Mouse (Mus musculus) kidney, postnatal 36 days (tissue): ENCODE data around the gene Tex14.
A peak's percentile ranks its signal among the peaks of the same experiment; 100 is the strongest.
"Not testable (repeated sequence)": the region's sequence is repeated elsewhere in the genome, so short reads cannot be mapped to it uniquely, and the experiment has no call there.

Source experiments
- DNase-seq, 2 experiments: peaks; one replicate each; pipeline ENCODE4 v3.0.0; 2021 to 2022; ENCODE audit warnings: mixed read lengths in 2 of 2

Tex14 gene

DNA sequence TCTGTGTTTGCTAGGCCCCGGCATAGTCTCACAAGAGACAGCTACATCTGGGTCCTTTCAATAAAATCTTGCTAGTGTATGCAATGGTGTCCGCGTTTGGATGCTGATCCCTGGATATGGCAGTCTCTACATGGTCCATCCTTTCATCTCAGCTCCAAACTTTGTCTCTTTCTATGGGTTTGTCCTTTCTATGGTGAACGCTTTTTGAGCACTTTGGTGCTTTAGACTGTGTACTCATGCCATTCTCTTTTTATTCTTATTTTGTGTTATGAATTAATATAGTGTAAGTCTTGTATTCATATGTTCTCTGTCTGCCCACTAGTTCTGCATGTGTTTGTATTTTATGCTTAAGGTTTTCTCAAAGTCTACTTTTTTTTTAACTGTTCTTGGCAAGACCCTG, 67.2 kb downstream of the Tex14 start:
- not testable (repeated sequence) for DNase-seq

DNA sequence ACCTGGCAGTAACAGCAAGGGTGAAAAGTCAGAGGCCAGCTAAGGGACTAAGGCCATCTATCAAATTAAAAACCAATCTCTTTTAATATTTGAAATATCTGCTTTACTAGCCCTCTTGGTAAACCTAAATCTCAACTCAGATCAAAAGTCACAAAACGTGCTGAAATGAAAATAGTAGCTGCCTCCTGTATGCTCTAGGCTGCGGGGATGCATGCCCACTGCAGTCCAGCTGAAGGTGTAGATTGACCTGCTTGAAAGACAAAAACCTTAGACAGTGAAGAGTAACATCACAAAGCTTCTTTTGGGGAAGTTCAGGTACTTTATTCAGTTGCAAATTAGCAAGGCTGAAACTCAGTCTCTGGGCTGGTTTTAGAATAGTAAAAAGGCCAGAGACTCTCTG, 74.3 kb downstream of the Tex14 start:
- not testable (repeated sequence) for DNase-seq

DNA sequence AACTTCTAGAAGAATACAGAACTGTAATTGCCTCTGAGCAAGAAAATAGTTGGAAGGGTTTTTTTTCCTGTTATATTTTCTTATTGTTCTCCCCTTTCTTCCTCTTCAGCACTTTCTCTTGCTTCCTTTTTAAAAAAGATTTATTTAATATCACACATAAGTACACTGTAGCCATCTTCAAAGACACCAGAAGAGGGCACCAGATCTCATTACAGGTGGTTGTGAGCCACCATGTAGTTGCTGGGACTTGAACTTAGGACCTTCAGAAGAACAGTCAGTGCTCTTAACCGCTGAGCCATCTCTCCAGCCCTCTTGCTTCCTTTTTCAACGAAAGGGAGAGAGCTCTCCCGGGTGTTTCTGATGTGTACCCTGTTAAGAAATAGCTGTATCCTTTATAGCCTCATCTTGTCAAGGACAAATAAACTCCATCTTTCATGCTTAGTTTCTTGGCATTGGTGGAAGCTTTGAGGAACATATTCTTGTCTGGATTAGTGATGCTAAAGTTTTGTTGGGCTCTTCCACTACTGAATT, 79.0 kb downstream of the Tex14 start:
- DNase-seq = no peak

DNA sequence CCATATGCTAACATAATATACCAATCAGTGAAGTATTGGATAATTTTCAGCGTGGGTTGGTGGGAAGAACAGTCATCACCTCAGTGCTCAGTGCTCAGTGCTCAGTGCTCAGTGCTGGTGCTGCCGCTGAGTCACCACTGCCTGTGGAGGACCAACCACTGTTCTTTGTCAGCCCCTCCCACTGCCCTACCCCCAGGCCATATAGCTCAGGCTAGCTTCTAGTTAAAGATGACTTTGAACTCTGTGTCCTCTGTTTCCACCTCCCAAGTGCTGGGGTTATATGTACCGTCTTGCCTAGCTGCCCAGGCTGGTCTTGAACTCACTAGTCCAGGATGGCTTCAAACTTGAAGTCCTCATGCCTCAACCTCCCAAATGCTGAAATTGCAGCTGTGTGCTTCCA, 84.1 kb downstream of the Tex14 start:
- DNase-seq = no peak

DNA sequence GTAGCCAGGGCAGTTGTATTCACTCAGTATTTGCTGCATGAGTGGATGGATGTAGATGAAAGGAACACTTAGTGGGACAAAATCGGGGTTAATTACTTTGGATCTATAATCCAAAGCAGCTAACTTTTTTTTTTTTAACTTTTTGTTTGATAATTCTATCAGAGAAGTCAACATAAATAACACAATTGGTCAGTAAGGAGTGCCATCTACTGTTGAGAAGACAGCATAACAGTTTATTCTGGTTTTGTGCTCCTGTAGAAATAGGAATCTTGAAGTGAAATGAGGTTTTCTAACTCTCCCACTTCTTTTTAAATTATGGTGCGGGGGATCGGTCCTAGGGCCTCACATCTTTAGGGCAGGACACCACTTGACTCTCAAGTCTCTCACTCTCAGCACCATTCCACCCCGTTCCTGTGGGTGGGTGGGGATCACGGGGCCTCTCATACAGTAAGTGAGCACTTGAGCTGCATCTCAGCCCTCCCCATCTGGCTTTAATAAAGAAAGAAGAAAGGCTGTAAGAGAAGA, 99.9 kb downstream of the Tex14 start:
- peak in 1 of 2 experiments; percentile 30 for DNase-seq

DNA sequence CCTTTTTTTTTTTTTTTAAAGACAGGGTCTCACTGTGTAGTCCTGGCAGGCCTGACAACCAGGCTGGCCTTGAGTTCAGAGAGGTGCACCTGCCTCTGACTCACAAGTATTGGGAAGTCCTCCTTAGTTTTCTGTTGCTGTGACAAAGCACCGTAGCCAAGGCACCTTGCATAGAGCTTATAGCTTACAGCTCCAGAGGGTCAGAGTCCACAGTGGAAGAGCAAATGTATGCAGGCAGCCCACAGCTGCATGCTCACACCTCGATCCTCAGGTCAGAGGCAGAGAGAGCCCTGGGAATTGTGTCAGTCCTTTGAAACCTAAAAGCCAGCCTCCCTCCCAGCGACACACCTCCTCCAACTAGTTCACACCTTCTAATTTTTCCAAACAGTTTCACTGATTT, 101.6 kb downstream of the Tex14 start:
- no peak for DNase-seq

- DNase-seq = no peak
Observed at GRCm38 (mm10) chr11:87507043-87507442, 102.2 kb downstream of the Tex14 start.

DNA sequence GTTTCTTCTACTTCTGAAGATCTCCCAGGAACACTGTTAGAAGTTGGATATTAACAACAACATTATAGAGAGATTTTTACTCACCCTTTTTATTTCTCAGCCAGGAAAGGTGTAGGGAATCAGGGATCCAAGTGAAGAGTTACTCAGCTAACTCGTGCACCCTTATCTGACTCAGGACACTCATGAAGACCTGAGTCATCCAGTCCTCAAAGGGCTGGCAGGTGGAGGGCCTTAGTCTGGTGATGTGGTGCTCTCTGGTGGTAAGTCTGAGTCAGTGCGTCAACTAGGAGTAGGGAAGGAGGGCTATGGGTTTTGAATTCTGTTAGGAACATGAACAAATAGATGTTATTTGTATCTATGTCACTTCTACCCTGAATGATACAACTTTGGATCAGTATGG, 114.4 kb downstream of the Tex14 start:
- peak; percentile 21 to 41 for DNase-seq

DNA sequence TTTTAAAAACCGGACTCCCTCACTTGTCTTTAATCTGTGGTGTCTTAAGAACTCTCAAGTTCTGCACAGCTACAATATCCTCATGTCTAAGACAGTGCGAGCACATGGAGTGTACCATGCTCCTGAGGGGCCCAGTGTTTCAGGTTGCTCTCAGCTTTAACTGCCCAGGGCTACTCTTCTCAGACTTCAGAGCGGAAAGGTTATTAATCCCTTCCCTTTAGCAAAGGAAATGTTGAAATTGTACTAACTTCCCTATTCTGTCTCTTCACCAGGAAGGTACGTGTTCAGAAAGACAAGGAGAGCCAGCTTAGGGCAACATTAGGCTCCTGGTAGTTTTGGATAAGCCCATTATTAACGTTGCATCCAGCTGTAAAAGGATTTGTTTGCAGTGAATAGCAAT, 118.6 kb downstream of the Tex14 start:
- DNase-seq = no peak

DNA sequence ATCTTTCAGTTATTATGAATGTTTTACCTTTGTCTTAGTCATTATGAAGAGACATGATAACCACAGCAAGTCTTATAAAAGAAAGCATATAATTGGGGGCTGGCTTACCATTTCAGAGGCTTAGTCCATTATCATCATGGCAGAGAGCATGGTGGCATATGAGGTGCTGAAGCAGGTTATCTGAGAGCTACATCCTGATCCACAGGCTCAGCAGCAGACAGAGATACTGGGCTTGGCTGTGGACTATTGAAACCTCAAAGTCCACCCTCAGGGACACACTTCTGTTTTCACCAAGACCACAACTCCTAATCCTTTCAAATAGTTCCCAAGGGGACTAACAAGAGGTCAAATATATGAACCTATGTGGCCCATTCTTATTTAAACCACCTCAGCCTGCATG, 119.1 kb downstream of the Tex14 start:
- DNase-seq = no peak

- DNase-seq = no peak
Observed at GRCm38 (mm10) chr11:87524780-87525179, 119.9 kb downstream of the Tex14 start.

- DNase-seq = no peak
Observed at GRCm38 (mm10) chr11:87527364-87527763, 122.5 kb downstream of the Tex14 start.

DNA sequence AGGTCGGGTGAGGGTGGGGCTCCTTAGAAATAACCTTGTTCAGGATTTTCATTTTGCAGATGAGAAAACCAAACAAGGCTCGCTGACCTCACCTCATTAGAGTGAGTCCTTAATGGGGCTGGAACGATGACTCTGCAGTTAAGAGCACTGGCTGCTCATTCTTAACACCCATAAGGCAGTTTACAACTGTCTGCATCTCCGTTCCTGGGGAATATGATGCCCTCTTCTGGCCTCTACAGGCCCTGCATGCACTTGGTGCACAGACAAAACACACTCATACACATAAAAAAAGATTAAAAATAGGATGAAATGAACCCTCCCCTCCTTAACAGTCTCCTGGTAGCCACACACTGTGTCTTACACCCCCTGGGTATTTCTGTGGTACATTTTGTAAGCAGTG, 123.1 kb downstream of the Tex14 start:
- peak in 1 of 2 experiments; percentile 12 for DNase-seq

DNA sequence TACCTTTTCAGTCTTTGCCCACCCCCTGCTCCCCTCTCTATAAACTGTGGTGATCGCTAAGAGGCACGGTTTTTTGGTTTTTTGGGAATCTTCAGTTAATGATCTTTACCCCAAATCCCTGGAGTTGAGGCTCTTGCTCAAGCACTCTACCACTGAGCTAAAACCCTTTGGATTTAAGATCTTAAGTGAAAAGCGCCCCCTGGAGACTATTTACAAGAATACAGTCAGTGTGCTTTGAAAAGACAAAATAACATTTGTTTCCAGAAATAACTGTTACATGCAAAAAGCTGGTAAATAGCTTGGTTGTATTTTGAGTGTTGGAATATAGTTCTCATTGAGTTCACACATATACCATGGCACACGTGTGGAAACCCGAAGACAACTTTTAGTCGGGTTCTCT, 126.8 kb downstream of the Tex14 start:
- no peak for DNase-seq

- DNase-seq = peak in 1 of 2 experiments; percentile 4
Observed at GRCm38 (mm10) chr11:87542285-87542684, 137.4 kb downstream of the Tex14 start.

GRCm38 (mm10) chr11:87542906-87543305, 138.0 kb downstream of the Tex14 start:
- DNase-seq = no peak

DNA sequence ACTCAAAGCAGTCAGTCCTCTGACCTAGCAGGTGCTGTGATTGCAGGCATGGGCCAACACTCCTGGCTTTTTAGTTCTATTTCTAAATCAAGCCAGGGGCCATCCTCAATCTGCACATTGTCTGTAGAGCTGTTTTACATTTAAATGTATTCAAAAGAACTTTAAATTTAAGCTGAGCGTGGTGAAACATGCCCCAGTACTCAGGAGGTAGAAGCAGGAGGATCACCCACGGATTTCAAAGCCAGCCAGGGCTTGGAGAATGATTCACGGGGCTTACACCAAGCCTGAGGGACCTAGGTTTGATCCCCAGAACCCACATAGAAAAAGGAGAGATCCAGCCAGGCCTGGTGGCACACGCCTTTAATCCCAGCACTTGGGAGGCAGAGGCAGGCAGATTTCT, 148.5 kb downstream of the Tex14 start:
- DNase-seq = no peak

DNA sequence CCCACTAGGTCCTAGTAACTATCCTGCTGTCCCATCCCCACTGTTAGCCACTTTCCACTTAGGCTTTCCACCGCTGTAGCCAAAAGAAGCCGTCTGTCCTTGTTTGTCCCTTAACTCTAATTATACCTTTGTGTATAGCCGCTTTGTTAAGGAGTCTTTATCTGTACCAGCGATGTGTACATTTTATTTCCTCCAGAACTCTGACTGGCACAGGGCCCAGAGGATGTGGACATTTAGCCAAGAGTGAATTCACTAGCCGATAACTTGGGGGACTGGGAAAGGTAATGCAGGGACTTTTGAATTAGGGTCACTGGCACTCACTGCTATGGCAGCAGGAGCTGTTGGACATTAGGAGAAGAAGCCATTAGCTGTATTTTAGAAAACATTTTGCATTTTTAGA, 149.5 kb downstream of the Tex14 start:
- DNase-seq = no peak

DNA sequence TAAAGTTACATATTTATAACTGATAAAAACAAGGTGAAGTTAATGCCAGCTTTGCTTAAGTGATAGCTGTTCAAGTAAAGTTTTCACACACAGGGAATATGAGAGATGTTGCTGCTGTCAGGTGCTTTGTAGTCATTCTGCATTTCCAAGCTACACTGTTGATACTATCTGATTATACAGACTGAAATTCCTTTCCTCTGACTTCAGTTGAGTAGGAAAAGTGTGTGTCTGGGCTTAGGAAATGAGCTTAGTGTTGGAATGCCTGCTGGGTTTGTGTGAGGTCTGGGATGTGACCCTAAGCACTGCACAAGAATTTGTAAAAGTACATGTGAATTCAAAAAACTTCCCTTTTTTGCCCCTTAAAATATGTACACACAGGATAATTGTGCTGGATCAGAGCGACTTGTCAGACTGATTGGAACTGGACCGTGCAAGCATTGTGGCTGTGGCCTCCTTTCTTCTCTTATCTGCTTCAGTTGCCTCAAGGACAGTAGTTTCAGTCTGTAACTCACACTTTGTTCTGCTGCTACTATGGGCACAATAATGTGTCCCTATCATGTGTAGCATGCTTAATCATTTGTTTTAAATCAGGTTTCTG, 150.3 kb downstream of the Tex14 start:
- DNase-seq = no peak

DNA sequence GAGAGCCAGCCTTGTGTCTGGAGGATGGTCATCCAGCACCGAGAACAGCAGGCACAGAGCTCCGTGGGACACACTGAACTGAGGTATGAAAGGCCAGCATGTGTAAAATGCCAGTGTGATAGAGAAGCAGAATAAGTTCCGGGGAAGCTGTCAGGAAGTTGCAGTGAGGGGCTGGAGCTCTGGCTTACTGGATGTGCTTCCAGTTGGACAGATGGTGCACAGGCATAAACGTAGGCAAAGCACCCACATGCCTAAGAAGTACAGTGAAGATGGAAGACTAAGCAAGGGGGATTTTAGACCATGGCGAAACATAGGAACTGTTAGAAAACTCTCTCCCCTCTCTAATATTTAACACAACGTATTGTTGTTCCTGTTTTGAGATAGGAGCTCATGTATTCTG, 156.3 kb downstream of the Tex14 start:
- no peak for DNase-seq

GRCm38 (mm10) chr11:87566501-87566900, 161.6 kb downstream of the Tex14 start, which contains the start of gene Gm11492:
Gene Gm11492 (plus strand): TSS chr11:87566653.
- no peak for DNase-seq

GRCm38 (mm10) chr11:87568255-87568953, 163.5 kb downstream of the Tex14 start, which contains the start of gene Sept4:
Gene Sept4 (plus strand): TSS chr11:87568903.
- no peak for DNase-seq

DNA sequence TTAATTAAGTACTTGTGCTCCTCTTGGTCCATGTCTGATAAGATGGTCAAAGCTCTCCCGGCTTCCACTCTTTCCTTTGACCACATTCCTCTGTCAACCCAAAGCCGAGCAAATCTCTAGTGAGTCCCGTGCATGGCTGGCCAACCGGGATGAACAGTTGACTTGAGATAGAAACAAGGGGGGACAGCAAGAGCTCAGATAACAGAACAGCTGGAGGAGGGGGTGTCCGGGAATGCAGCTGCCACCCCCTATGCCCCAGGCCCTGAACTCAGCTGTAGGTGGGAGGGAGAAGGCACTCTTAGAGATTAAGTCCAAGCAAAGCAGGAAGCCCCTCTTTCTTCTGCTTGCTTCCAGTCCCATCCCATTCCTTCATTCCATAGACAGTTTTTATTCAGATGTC, 165.9 kb downstream of the Tex14 start:
- DNase-seq = no peak

- DNase-seq = peak in 1 of 2 experiments; percentile 2
Observed at GRCm38 (mm10) chr11:87571361-87571950, 166.6 kb downstream of the Tex14 start.
